Mouse (Mus musculus) right cerebral cortex, adult 18-20 months (tissue): ENCODE measurements around the gene 7420426K07Rik.

Experiments
- DNase-seq: peaks from one replicate; pipeline ENCODE4 v3.0.0; 2022; ENCODE audit warnings: mixed read lengths

Gene 7420426K07Rik

DNA sequence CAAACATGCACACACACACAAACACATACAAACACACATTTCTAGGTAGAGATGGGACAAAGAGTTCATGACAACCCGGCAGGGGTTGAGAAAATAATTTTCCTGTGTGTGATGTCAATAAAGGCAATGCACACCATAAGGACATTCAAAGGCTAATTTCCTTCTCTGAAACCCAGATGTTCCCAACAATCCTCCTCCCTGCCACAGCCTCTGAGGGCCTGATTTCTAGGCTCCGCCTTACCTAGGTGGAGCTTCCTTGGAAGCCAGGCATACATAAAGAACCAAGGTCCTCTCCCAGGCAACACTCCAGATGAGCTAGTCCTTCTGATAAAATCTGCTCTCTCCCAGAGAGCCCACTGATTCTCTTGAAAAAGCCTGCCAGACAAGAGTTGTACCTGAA lies at the start of gene 7420426K07Rik:
Gene 7420426K07Rik (plus strand): TSS at position 301 of the 400 bp plus-strand sequence.
- DNase-seq, result no peak

DNA sequence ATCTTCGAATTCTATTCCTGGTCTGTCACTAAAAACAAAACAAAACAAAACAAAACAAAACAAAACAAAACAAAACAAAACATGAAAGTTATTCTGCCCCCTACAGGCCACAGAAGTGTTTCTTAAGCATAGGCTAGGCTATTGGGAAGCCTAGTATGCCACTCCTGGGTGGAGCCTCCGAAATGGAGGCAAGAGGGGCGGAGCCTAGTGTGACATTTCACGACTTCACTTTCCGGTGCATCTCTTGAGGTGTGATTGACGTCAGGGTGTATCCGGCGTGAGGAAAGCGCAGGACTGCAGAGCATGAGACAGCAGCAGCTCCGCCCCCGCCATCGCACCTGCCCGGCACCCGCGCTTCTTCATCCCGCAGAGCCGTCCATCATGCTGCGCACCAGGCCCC lies 46.7 kb upstream of the 7420426K07Rik start, which contains the start of gene Prr23a2:
Gene Prr23a2 (plus strand): TSS at position 285 of the 400 bp plus-strand sequence.
- DNase-seq, result no peak

DNA sequence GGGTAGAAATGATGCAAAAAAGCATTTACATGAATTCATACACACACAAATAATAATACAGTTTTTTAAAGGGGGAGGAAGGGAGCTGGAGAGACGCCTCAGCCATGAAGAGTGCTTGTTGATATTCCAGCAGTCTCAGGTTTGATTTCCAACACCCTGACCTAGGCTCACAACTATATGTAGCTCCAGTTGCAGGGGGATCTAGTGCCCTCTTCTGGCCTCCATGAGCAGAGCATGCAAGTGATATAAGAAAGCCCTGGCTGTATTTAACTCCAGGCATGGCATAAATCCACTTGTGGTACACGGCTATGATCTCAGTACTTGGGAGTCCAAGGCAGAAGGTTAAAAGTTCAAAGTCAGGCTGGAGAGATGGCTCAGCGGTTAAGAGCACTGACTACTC lies 39.5 kb upstream of the 7420426K07Rik start:
- no peak for DNase-seq

DNA sequence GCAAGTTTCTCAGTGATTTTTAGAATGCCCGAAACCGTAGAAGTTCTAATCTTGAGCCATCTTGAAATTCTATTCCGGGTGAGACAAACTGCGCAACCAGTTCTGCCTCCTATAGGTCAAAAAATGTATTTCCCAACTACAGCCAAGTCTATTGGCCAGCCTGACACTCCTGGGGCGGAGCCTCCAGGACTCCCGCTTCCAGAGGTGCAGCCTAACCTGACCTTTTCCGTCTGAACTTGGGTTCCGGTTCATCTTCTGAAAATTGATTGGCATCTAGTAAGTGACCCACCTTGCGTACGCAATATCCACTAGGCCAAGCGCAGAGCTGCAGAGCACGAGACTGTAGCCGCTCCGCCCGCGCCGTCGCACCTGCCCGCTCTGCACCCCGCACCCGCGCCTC lies 38.3 kb upstream of the 7420426K07Rik start, which contains the start of gene Prr23a3:
Gene Prr23a3 (plus strand): TSS at position 197 of the 400 bp plus-strand sequence.
- DNase-seq, result no peak

DNA sequence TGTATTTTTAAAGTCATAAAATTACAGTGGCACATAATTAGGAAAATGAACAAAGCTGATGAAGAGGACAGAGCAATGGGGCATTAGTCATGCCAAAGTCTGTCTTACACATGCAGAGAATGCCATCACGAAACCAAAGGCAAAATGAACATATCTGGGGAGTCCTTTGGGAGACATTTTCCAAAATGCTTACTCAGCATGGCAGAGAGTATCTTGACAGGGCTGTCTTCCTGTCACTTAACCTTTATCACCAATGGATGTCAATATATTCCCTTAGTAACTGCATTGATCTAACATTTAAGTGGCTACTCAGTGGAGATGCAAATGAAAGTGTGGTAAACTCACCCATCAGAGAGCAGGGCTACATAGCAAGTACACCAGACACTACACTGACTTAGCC lies 1.4 kb upstream of the 7420426K07Rik start:
- no peak for DNase-seq

DNA sequence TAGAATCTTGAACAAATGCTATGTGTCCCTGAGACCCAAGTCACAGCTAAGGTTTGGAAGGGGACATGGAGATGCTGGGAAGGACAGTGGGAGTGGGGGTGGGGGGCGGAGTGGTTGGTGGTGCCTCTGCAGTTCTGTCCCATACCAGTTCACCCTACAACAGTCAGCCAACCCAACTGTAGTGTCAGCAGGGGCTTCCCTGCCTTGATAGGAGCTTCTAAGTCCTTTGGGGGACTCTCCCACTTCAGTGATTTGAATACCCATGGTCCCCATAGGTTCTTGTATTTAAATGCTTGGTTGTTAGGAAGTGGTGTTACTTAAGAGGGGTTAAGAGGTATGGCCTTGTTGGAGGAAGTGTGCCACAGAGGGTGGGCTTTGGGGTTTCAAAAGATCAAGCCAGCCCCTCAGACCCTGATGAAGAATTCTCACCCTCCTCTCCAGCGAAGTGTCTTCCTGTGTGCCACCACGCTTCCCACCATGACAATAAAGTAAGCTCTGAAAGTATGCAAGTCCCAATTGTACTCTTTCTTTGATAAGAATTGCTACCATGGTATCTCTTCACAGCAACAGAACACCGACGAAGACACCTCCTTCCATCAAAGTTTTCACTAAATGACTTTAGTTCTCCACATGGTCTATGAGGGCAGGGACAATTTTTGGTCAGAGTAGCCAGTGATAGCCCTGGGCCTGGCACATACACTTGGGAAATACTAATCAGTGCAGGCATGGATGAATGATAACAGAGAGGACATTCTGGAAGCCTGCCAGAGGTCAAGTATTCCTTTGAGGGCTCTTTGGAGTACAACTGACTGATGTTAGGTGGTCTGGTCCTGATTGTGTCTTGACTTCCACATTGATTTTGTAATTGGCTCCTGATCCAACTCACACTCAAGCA lies 18.0 kb downstream of the 7420426K07Rik start:
- DNase-seq, result no peak

DNA sequence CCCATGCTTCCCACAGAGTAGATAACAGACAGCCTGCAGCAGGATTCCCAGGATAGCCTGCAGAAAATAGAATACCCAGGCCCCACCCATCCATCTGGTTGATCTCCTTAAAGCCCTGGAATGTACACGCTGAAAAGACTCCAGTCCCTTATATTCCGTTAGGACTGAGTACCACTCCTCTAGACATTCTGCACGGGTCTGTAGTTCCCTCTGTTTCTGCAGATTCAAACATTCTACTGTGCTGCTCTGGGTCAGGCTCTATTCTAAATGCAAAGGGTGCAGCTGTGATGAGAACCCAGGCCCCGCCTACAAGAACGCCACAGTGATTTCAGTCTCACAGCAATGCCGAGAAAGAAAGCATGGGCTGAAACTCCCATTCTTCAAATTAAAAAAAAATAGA lies 20.2 kb downstream of the 7420426K07Rik start:
- DNase-seq, result no peak

DNA sequence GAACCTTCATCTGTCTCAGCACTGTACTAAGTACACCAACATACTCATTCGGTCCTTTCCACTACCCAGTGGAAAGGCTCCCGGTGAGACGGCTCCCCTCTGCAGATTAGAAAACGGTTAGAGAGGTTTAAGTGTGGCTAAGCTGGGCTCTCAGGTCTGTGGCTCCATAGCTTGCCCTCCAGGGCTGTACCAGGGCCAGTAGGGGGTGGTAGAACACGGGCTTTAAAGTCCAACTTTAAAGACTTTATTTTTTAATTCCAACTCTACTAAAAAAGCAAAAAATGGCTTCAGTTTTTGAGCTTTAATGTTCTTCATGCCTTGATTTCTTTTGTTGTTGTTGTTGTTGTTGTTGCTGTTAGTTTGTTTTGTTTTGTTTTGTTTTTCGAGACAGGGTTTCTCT lies 21.3 kb downstream of the 7420426K07Rik start:
- DNase-seq, result no peak

DNA sequence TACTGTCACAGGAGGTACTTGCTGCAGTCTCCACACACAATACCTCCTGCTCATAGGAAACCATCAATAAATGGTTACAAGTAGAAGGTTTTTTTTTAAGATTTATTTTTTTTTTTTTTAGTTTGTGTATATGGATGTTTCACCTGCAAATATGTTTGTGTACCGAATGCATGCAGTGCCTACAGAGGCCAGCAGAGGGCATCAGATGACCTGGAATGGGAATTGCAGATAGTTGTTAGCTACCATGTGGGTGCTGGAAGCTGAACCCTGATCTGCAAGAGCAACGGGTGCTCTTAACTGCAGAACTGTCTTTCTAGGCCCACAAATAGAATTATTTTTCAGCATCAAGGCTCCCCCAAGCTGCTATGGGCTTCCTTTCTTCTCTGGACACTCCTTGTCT lies 26.6 kb downstream of the 7420426K07Rik start:
- DNase-seq, result no peak

DNA sequence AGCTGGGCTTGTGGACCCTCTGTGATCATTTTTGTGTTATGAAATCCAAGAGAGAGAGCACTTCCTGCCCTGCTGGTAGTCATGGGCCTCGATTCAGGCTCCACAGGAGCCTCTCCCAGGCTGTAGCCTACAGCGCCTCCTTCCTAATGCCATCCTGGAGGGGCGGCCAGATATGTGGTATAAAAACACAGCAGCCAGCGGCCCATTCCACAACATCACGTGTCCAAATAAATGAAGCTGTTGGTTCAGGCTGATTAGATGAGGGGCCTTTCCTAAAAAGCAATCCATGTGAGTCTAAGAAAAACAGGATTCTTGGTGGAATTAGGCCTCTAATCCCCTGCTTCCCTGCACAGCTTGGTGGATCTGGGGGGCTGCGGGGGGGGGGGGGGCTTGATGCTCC lies 30.0 kb downstream of the 7420426K07Rik start:
- DNase-seq, result no peak

DNA sequence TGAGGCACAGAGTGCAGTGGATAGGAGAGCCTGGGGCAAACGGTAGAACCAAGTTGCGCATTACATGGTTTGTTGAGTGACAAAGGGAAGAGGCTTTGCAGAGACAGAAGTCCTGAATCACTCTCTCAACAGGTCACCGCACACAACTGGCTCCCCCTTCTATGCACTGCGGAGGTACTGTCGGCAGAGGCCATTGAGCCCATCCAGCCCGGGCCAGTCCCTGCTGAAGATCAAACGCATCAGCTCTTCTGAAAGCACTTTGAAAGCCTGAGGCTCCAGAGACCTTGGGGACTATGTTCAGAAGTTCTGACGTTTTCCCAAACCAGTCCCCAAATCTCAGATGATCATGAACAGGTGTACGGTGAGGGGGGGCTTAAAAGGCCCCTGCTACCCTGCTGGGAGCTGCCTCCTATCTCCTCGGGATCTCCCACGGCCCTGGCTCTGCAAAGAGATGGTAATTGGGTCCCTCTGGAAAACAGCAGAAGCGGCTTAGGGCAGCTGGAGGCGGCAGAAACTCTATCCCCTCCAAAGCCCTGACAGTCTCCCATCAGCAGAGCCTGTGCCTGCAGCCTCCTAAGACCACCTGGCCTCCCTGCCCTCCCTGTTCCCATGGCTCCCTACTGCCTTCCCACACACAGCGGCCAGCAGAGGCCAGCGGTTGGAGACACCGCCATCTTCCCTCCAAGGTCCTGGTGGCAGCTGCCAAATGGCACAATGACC lies 32.4 kb downstream of the 7420426K07Rik start:
- no peak for DNase-seq

DNA sequence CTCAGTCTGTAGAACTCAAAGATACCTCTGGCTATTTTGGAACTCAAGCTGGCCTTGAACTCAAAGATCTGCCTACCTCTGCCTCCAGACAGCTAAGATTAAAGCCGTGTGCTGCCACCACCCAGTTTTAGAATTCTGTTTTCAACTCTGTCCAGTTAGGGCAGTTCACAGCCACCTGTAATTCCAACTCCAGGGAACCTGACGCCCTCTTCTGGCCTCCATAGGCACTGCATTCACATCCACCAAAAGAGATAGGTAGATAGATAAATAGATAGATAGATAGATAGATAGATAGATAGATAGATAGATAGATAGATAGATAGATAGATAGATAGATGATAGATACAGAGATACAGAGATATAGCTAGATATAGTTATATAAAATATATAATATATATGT lies 36.4 kb downstream of the 7420426K07Rik start:
- no peak for DNase-seq

DNA sequence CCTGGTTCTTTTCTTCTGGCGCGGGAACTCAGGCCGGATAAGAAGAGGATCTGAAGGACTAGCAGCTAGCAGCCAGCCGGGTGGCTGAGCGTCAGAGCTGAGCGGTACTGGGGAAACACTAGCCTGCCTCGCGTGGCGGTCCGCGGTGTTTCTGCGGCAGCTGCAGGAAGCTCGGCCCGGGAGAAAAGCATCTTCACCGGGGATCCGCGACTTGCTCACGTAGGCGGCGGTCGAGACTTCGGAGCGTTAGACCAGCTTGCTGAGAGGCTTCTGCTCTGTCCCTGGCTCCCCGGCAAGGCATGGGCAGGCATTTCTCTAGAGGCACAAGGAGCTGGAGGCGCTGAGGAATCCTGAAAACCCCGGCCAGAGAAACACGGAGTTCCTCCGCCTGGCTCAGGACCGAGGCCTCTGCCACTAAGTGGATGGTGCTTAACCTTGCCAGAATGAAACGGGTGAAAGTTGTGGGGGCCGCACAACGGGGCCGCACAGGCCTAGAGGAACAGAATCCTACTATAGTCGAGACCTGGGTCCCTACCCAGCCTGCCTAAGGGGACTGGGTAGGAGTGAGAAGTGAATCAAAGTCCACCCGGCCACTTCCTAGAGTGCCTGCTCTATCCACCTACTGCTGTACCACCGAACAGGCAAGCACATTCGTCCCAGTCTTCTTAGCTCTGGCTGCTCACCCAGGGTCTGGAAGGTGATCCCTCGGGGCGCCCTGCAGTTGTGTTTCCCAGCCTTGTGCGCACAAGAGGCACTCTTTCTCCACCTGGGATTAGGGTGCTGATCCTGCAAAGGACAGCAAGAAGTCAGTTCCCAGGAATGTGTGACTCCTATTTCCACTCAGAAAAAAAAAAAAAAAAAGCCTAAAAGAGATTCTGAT lies 49.5 kb downstream of the 7420426K07Rik start:
- DNase-seq, result no peak

DNA sequence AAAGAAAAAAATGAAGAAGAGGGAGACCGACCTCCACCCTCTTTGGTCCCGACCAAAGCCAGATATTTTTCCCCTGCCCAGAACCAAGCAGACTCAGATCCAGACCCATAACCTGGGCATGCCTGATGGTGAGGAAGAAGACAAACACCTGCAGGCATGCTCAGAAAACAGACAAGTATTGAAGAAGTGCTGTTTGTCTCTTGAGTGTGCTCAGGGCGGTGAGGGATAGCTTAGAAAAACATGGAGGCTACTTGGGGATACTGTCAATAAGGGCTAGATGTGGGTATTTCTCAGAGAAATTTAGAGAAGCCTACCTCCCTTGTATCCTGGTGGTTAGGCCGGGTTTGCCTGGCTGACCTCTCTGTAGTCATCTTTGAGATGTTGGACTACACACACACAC lies 50.4 kb downstream of the 7420426K07Rik start:
- no peak for DNase-seq

DNA sequence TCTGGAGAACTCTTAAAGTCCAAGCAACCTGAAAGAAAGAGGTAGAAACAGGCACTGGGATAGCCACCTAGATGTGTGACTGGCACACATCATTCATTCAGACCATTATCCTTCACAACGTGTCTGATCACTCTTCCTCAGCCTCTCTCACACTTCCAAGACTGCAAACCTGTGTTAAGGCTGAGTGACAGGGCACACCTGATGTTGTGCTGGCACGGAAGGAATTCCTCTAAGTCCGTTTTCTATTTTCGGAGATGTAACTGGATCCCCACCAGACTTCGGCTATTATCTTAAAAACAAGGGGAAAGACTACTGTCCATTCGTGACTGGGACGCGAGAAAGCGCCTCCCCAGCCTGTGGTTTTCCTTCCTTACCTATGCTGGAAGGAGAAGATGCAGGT lies 50.9 kb downstream of the 7420426K07Rik start:
- no peak for DNase-seq
